Mouse (Mus musculus) lung, postnatal 36 days (tissue): ENCODE measurements at regions not wholly inside any gene's neighbourhood (a gene's known extent, or its start where the extent isn't known, plus 50 kb on each side); places are given as distances from the start of the nearest gene placed in this dataset.
"Not testable (repeated sequence)": the region's sequence is repeated elsewhere in the genome, so short reads cannot be mapped to it uniquely, and the experiment has no call there.

ENCODE experiments used
- DNase-seq: peaks from one replicate; pipeline ENCODE4 v3.0.0; 2022; ENCODE audit warnings: mixed read lengths

- DNase-seq, result no peak
These were observed 250.1 kb upstream of the Zfp930 start for GRCm38 (mm10) chr8:68958701-68959100.

- DNase-seq, result no peak
These were observed 246.9 kb upstream of the Zfp930 start for GRCm38 (mm10) chr8:68961981-68962380.

DNA sequence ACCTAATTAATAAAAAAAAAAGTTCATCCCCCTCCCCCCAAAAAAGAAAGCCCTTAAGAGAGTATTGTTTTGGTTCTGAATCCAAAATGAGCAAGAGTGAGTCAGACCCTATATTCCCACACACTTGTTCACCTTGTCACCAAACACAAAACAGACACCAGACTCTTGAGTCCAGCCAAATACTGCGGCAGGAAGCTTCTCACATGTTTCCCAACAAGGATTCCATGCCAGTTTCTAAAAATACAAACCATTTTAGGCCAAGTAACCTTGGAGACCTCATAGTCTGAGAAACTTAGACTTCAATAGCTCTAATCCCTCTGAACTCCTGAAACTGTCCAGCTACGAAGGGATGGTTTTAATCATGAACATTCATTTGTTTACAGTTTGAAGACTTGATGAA, 233.1 kb upstream of the Zfp930 start:
- no peak for DNase-seq

DNA sequence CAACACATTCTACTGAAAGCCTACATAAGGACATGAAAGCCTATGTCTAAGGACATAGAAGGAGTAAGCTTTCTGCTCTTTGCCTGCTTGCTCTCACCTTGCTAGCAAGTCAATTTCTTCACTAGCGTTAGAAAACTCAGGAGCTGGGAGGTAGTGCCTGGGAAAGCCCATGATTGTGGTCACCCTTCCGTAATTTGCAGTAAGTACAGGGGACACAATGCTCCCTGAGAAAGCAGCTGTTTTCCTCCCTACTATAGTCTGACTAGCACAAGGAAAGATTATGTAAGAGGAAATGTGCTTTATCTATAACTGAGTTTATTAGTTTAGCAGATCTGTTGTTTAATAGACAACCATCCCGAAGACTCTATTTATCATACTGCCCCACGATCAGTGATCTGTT, 231.7 kb upstream of the Zfp930 start:
- DNase-seq, result no peak

- DNase-seq, result not testable (repeated sequence)
These were observed 225.7 kb upstream of the Zfp930 start for GRCm38 (mm10) chr8:68983181-68983580.

GRCm38 (mm10) chr8:68983691-68984090, 225.1 kb upstream of the Zfp930 start:
- peak; percentile 77 for DNase-seq

- DNase-seq, result no peak
These were observed 224.4 kb upstream of the Zfp930 start for GRCm38 (mm10) chr8:68984487-68984886.

- no peak for DNase-seq
These were observed 222.4 kb upstream of the Zfp930 start for GRCm38 (mm10) chr8:68986425-68986824.
